Mouse (Mus musculus): ENCODE results near the gene Gpc3. TPM values are rescaled to one million over a fixed set of nuclear protein-coding genes. Genes with fewer than 3 reads are reported as not detected.

Gene Gpc3
- total RNA-seq, 2 experiments from 2014 or later: 5.7 to 6.2 TPM

GRCm38 (mm10) chrX:52557489-52557888 lies 56.3 kb downstream of the Gpc3 start:
- no peak for DNase-seq

GRCm38 (mm10) chrX:52551296-52551695 lies 62.5 kb downstream of the Gpc3 start:
- no peak for DNase-seq

- DNase-seq: no peak
Measured at GRCm38 (mm10) chrX:52544623-52545022, 69.1 kb downstream of the Gpc3 start.

- no peak for DNase-seq
Measured at GRCm38 (mm10) chrX:52537282-52537681, 76.5 kb downstream of the Gpc3 start.

GRCm38 (mm10) chrX:52533766-52534165 lies 80.0 kb downstream of the Gpc3 start:
- no peak for DNase-seq

GRCm38 (mm10) chrX:52533098-52533497 lies 80.7 kb downstream of the Gpc3 start:
- DNase-seq: no peak

- DNase-seq: no peak
Measured at GRCm38 (mm10) chrX:52532124-52532523, 81.6 kb downstream of the Gpc3 start.

- DNase-seq: no peak
Measured at GRCm38 (mm10) chrX:52526086-52526485, 87.7 kb downstream of the Gpc3 start.

GRCm38 (mm10) chrX:52525132-52525531 lies 88.6 kb downstream of the Gpc3 start:
- DNase-seq: no peak

- DNase-seq: no peak
Measured at GRCm38 (mm10) chrX:52514553-52514952, 99.2 kb downstream of the Gpc3 start.

GRCm38 (mm10) chrX:52511151-52511550 lies 102.6 kb downstream of the Gpc3 start:
- DNase-seq: no peak

- no peak for DNase-seq
Measured at GRCm38 (mm10) chrX:52503857-52504256, 109.9 kb downstream of the Gpc3 start.

- no peak for DNase-seq
Measured at GRCm38 (mm10) chrX:52489461-52489860, 124.3 kb downstream of the Gpc3 start.

- no peak for DNase-seq
Measured at GRCm38 (mm10) chrX:52455074-52455588, 158.6 kb downstream of the Gpc3 start.

GRCm38 (mm10) chrX:52453445-52454182 lies 160.1 kb downstream of the Gpc3 start:
- DNase-seq: peak; percentile 47 to 66

- no peak for DNase-seq
Measured at GRCm38 (mm10) chrX:52449177-52449576, 164.6 kb downstream of the Gpc3 start.

- DNase-seq: no peak
Measured at GRCm38 (mm10) chrX:52448496-52448895, 165.3 kb downstream of the Gpc3 start.

- DNase-seq: no peak
Measured at GRCm38 (mm10) chrX:52446530-52446929, 167.2 kb downstream of the Gpc3 start.

GRCm38 (mm10) chrX:52444977-52445376 lies 168.8 kb downstream of the Gpc3 start:
- no peak for DNase-seq

- DNase-seq: no peak
Measured at GRCm38 (mm10) chrX:52441798-52442197, 172.0 kb downstream of the Gpc3 start.

- no peak for DNase-seq
Measured at GRCm38 (mm10) chrX:52439421-52439820, 174.3 kb downstream of the Gpc3 start.

- no peak for DNase-seq
Measured at GRCm38 (mm10) chrX:52425605-52426004, 188.1 kb downstream of the Gpc3 start.

GRCm38 (mm10) chrX:52419850-52420249 lies 193.9 kb downstream of the Gpc3 start:
- no peak for DNase-seq

- no peak for DNase-seq
Measured at GRCm38 (mm10) chrX:52412936-52413335, 200.8 kb downstream of the Gpc3 start.

Measured in layer of hippocampus, postnatal 36 days (tissue).